Mouse (Mus musculus): ENCODE results near the gene Kat2a. TPM values are rescaled to one million over a fixed set of nuclear protein-coding genes. Genes with fewer than 3 reads are reported as not detected.

Kat2a gene
- polyA plus RNA-seq, 1 experiment = 16.3 TPM

GRCm38 (mm10) chr11:100754021-100754692, 41.9 kb upstream of the Kat2a start:
- Histone ChIP-seq H3K4me3 (replicated peaks; ENCODE audit: control insufficient read depth, low read depth, low read length) (no peak overlapping the region), H3K4me1 (ENCODE audit: control insufficient read depth, insufficient read depth, low read length) (no peaks in the 10 kb centered on the region; the same call in 1 of the 2 replicates), H3K27ac (ENCODE audit: control insufficient read depth, insufficient read depth, low read depth, low read length, poor library complexity) (no peak overlapping the region)
- 60% methylated on average over 12 of the region's 12 CpGs for WGBS
- TF ChIP-seq CTCF (IDR thresholded peaks at IDR 0.05; ENCODE audit: control insufficient read depth, insufficient read depth, low read length) (no peak), POLR2A (IDR thresholded peaks at IDR 0.05; ENCODE audit: borderline replicate concordance, control insufficient read depth, low read depth, low read length) (no peak)

GRCm38 (mm10) chr11:100752294-100752693, 40.0 kb upstream of the Kat2a start:
- Histone ChIP-seq H3K27ac (ENCODE audit: control insufficient read depth, insufficient read depth, low read depth, low read length, poor library complexity) (no peak overlapping the region), H3K4me1 (ENCODE audit: control insufficient read depth, insufficient read depth, low read length) (no peaks in the 10 kb centered on the region; the same call in 1 of the 2 replicates), H3K4me3 (replicated peaks; ENCODE audit: control insufficient read depth, low read depth, low read length) (no peak overlapping the region)
- 64% methylated on average over 10 of the region's 10 CpGs for WGBS
- TF ChIP-seq CTCF (IDR thresholded peaks at IDR 0.05; ENCODE audit: control insufficient read depth, insufficient read depth, low read length) = no peak
- TF ChIP-seq POLR2A (IDR thresholded peaks at IDR 0.05; ENCODE audit: borderline replicate concordance, control insufficient read depth, low read depth, low read length) = no peak

GRCm38 (mm10) chr11:100750127-100750526, 37.9 kb upstream of the Kat2a start:
- no peak overlapping the region for H3K4me3 ChIP-seq (replicated peaks; ENCODE audit: control insufficient read depth, low read depth, low read length)
- H3K4me1 ChIP-seq (ENCODE audit: control insufficient read depth, insufficient read depth, low read length) = no peaks in the 10 kb centered on the region; the same call in 1 of the 2 replicates
- TF ChIP-seq CTCF (IDR thresholded peaks at IDR 0.05; ENCODE audit: control insufficient read depth, insufficient read depth, low read length) (no peak), POLR2A (IDR thresholded peaks at IDR 0.05; ENCODE audit: borderline replicate concordance, control insufficient read depth, low read depth, low read length) (no peak)
- no peak overlapping the region for H3K27ac ChIP-seq (ENCODE audit: control insufficient read depth, insufficient read depth, low read depth, low read length, poor library complexity)
- WGBS = 86% methylated on average over 16 of the region's 16 CpGs

- Histone ChIP-seq H3K4me1 (ENCODE audit: control insufficient read depth, insufficient read depth, low read length) (no peaks in the 10 kb centered on the region; the same call in 1 of the 2 replicates), H3K4me3 (replicated peaks; ENCODE audit: control insufficient read depth, low read depth, low read length) (no peak overlapping the region), H3K27ac (ENCODE audit: control insufficient read depth, insufficient read depth, low read depth, low read length, poor library complexity) (no peak overlapping the region)
- 61% methylated on average over 25 of the region's 25 CpGs for WGBS
- no peak for TF ChIP-seq CTCF (IDR thresholded peaks at IDR 0.05; ENCODE audit: control insufficient read depth, insufficient read depth, low read length)
- TF ChIP-seq POLR2A (IDR thresholded peaks at IDR 0.05; ENCODE audit: borderline replicate concordance, control insufficient read depth, low read depth, low read length) = no peak
These were observed 37.2 kb upstream of the Kat2a start for GRCm38 (mm10) chr11:100749469-100749868.

- H3K27ac ChIP-seq (ENCODE audit: control insufficient read depth, insufficient read depth, low read depth, low read length, poor library complexity) = no peak overlapping the region
- H3K4me1 ChIP-seq (ENCODE audit: control insufficient read depth, insufficient read depth, low read length) = no peaks in the 10 kb centered on the region; the same call in 1 of the 2 replicates
- TF ChIP-seq POLR2A (IDR thresholded peaks at IDR 0.05; ENCODE audit: borderline replicate concordance, control insufficient read depth, low read depth, low read length) = no peak
- TF ChIP-seq CTCF (IDR thresholded peaks at IDR 0.05; ENCODE audit: control insufficient read depth, insufficient read depth, low read length) = no peak
- H3K4me3 ChIP-seq (replicated peaks; ENCODE audit: control insufficient read depth, low read depth, low read length) = no peak overlapping the region
- 42% methylated on average over 4 of the region's 4 CpGs for WGBS
These were observed 36.4 kb upstream of the Kat2a start for GRCm38 (mm10) chr11:100748620-100749019.

- H3K4me1 ChIP-seq (ENCODE audit: control insufficient read depth, insufficient read depth, low read length) = no peaks in the 10 kb centered on the region; the same call in 1 of the 2 replicates
- H3K4me3 ChIP-seq (replicated peaks; ENCODE audit: control insufficient read depth, low read depth, low read length) = no peak overlapping the region
- 52% methylated on average over 5 of the region's 5 CpGs for WGBS
- TF ChIP-seq POLR2A (IDR thresholded peaks at IDR 0.05; ENCODE audit: borderline replicate concordance, control insufficient read depth, low read depth, low read length) = no peak
- no peak for TF ChIP-seq CTCF (IDR thresholded peaks at IDR 0.05; ENCODE audit: control insufficient read depth, insufficient read depth, low read length)
- no peak overlapping the region for H3K27ac ChIP-seq (ENCODE audit: control insufficient read depth, insufficient read depth, low read depth, low read length, poor library complexity)
These were observed 34.8 kb upstream of the Kat2a start for GRCm38 (mm10) chr11:100747114-100747513.

GRCm38 (mm10) chr11:100746546-100746945, 34.3 kb upstream of the Kat2a start:
- TF ChIP-seq CTCF (IDR thresholded peaks at IDR 0.05; ENCODE audit: control insufficient read depth, insufficient read depth, low read length) (no peak), POLR2A (IDR thresholded peaks at IDR 0.05; ENCODE audit: borderline replicate concordance, control insufficient read depth, low read depth, low read length) (no peak)
- no peaks in the 10 kb centered on the region; the same call in 1 of the 2 replicates for H3K4me1 ChIP-seq (ENCODE audit: control insufficient read depth, insufficient read depth, low read length)
- no peak overlapping the region for H3K27ac ChIP-seq (ENCODE audit: control insufficient read depth, insufficient read depth, low read depth, low read length, poor library complexity)
- H3K4me3 ChIP-seq (replicated peaks; ENCODE audit: control insufficient read depth, low read depth, low read length) = no peak overlapping the region
- WGBS = 85% methylated on average over 10 of the region's 10 CpGs

GRCm38 (mm10) chr11:100745085-100745484, 32.8 kb upstream of the Kat2a start:
- H3K4me1 ChIP-seq (ENCODE audit: control insufficient read depth, insufficient read depth, low read length) = no peaks in the 10 kb centered on the region; the same call in 1 of the 2 replicates
- TF ChIP-seq CTCF (IDR thresholded peaks at IDR 0.05; ENCODE audit: control insufficient read depth, insufficient read depth, low read length) (peak; percentile 66), POLR2A (IDR thresholded peaks at IDR 0.05; ENCODE audit: borderline replicate concordance, control insufficient read depth, low read depth, low read length) (no peak)
- no peak overlapping the region for H3K4me3 ChIP-seq (replicated peaks; ENCODE audit: control insufficient read depth, low read depth, low read length)
- 18% methylated on average over 6 of the region's 6 CpGs for WGBS
- no peak overlapping the region for H3K27ac ChIP-seq (ENCODE audit: control insufficient read depth, insufficient read depth, low read depth, low read length, poor library complexity)

All from bone marrow, adult 2 months (tissue).